Mouse (Mus musculus) kidney, embryonic 14.5 days (tissue): ENCODE results near the gene Resf1. TPM values are rescaled to one million over a fixed set of nuclear protein-coding genes. Genes with fewer than 3 reads are reported as not detected.
"Not testable (repeated sequence)": the region's sequence is repeated elsewhere in the genome, so short reads cannot be mapped to it uniquely, and the experiment has no call there.

ENCODE experiments used
- ATAC-seq: fragments of 200-750 bp; cut with Nextera tagmentation; 2 replicates; pipeline ENCODE4 v1.8.0; 2017; ENCODE audit warnings: moderate number of reproducible peaks, mild to moderate bottlenecking, moderate TSS enrichment, moderate library complexity; ENCODE audit not compliant: low FRiP score, low TSS enrichment
- H3K27ac ChIP-seq: fragments of 300-500 bp; sonication (generic); 2 replicates; pipeline ENCODE4 v1.5.1; 2014; ENCODE audit warnings: low read depth, mild to moderate bottlenecking, low read length, moderate library complexity, mixed read lengths
- H3K27me3 ChIP-seq: fragments of 300-500 bp; sonication (generic); 2 replicates; pipeline ENCODE4 v1.6.1; 2014; ENCODE audit warnings: mild to moderate bottlenecking, low read length; ENCODE audit not compliant: control insufficient read depth, insufficient read depth
- H3K36me3 ChIP-seq: fragments of 300-500 bp; sonication (generic); 2 replicates; pipeline ENCODE4 v1.6.1; 2014; ENCODE audit warnings: low read length, mixed read lengths; ENCODE audit not compliant: control insufficient read depth, insufficient read depth
- H3K4me1 ChIP-seq: fragments of 300-500 bp; sonication (generic); 2 replicates; pipeline ENCODE4 v1.6.1; 2014; ENCODE audit warnings: low read length, mixed read lengths; ENCODE audit not compliant: control insufficient read depth, insufficient read depth
- H3K4me2 ChIP-seq: fragments of 300-500 bp; sonication (generic); replicated peaks from 2 replicates; pipeline ENCODE4 v1.6.1; 2014; ENCODE audit warnings: low read depth, mild to moderate bottlenecking, low read length
- H3K4me3 ChIP-seq: fragments of 300-500 bp; sonication (generic); 2 replicates; pipeline ENCODE4 v1.5.1; 2014; ENCODE audit warnings: mild to moderate bottlenecking, low read length
- H3K9ac ChIP-seq: fragments of 300-500 bp; sonication (generic); 2 replicates; pipeline ENCODE4 v1.6.1; 2014; ENCODE audit warnings: low read depth, mild to moderate bottlenecking, low read length, moderate library complexity
- H3K9me3 ChIP-seq: fragments of 300-500 bp; sonication (generic); 2 replicates; pipeline ENCODE4 v1.6.1; 2016; ENCODE audit warnings: low read length; ENCODE audit not compliant: control insufficient read depth
- whole genome bisulfite sequencing: fragments of 180-500 bp; shearing (Covaris S2); extraction: QIAGEN DNeasy Blood & Tissue Kit; methylation state at CpG from one replicate; pipeline ENCODE4 v1.1.7; 2014; 5-methylcytosine and 5-hydroxymethylcytosine counted together
- polyA plus RNA-seq: library from polyadenylated mRNA; unstranded; fragments of >200 nt; fragmentation: Nextera tagmentation; extraction: Ambion mirVana; gene quantifications from 2 replicates; pipeline ENCODE4 v1.2.1, GENCODE M21; 2014

The Resf1 gene
- polyA plus RNA-seq, 1 experiment from 2014 or later, result 69.5 TPM

GRCm38 (mm10) chr6:149357155-149357554 is 47.9 kb downstream of the Resf1 start:
- Histone ChIP-seq H3K4me2 (no peak overlapping the region), H3K9me3 (peaks cover 3% of the 10 kb centered on the region; the same call in 1 of the 2 replicates), H3K4me1 (no peaks in the 10 kb centered on the region), H3K9ac (no peak overlapping the region), H3K27me3 (no peaks in the 10 kb centered on the region), H3K36me3 (no peaks in the 10 kb centered on the region), H3K27ac (no peak overlapping the region), H3K4me3 (no peak overlapping the region)
- no peak for ATAC-seq

- not testable (repeated sequence) for ATAC-seq, H3K4me2 ChIP-seq, H3K4me1 ChIP-seq, H3K27me3 ChIP-seq, H3K36me3 ChIP-seq, H3K27ac ChIP-seq, H3K9me3 ChIP-seq, H3K4me3 ChIP-seq, H3K9ac ChIP-seq
- 93% methylated on average over 18 of the region's 20 CpGs for WGBS
These were observed 53.3 kb downstream of the Resf1 start for GRCm38 (mm10) chr6:149362533-149362932.

GRCm38 (mm10) chr6:149365975-149366374 is 56.8 kb downstream of the Resf1 start:
- H3K9ac ChIP-seq, H3K4me2 ChIP-seq, H3K4me1 ChIP-seq, H3K4me3 ChIP-seq, H3K27ac ChIP-seq, H3K27me3 ChIP-seq, H3K36me3 ChIP-seq, H3K9me3 ChIP-seq: not testable (repeated sequence)
- 66% methylated on average over 2 of the region's 2 CpGs for WGBS
- peak; percentile 26; the same call in 1 of the 2 replicates for ATAC-seq

- Histone ChIP-seq H3K36me3 (no peaks in the 10 kb centered on the region), H3K9me3 (peaks cover 1% of the 10 kb centered on the region; the same call in 1 of the 2 replicates), H3K4me2 (no peak overlapping the region), H3K4me1 (no peaks in the 10 kb centered on the region), H3K4me3 (no peak overlapping the region), H3K27ac (no peak overlapping the region), H3K27me3 (no peaks in the 10 kb centered on the region), H3K9ac (no peak overlapping the region)
- 78% methylated on average over 2 of the region's 2 CpGs for WGBS
- ATAC-seq, result no peak
These were observed 57.2 kb downstream of the Resf1 start for GRCm38 (mm10) chr6:149366403-149366802.

- ATAC-seq, result peak; percentile 62; the same call in 1 of the 2 replicates
- Histone ChIP-seq H3K4me2 (no peak overlapping the region), H3K9ac (no peak overlapping the region), H3K27ac (no peak overlapping the region), H3K36me3 (no peaks in the 10 kb centered on the region), H3K27me3 (no peaks in the 10 kb centered on the region), H3K4me1 (no peaks in the 10 kb centered on the region), H3K9me3 (no peaks in the 10 kb centered on the region), H3K4me3 (no peak overlapping the region)
- WGBS, result 47% methylated on average over 2 of the region's 2 CpGs
These were observed 65.8 kb downstream of the Resf1 start for GRCm38 (mm10) chr6:149374986-149375457.

- 83% methylated on average over 2 of the region's 2 CpGs for WGBS
- Histone ChIP-seq H3K4me1 (no peaks in the 10 kb centered on the region; the same call in 1 of the 2 replicates), H3K9ac (no peak overlapping the region), H3K27me3 (no peaks in the 10 kb centered on the region), H3K4me2 (no peak overlapping the region), H3K4me3 (no peak overlapping the region), H3K9me3 (no peaks in the 10 kb centered on the region), H3K27ac (no peak overlapping the region), H3K36me3 (no peaks in the 10 kb centered on the region)
- no peak for ATAC-seq
These were observed 74.3 kb downstream of the Resf1 start for GRCm38 (mm10) chr6:149383531-149383930.

Other genes with a start within 250 kb of the Resf1 start
- gene Dennd5b, start 207.7 kb upstream of the Resf1 start, polyA plus RNA-seq, result 11.8 and 18.1 TPM in 2 replicates
- gene Gm10203, start 179.2 kb upstream of the Resf1 start, polyA plus RNA-seq, result not detected in 2 replicates
- 20.5 and 23.0 TPM in 2 replicates for gene Etfbkmt, start 169.6 kb upstream of the Resf1 start, polyA plus RNA-seq
- 32.5 and 35.7 TPM in 2 replicates for gene Amn1, start 120.7 kb upstream of the Resf1 start, polyA plus RNA-seq
- 8.3 and 10.2 TPM in 2 replicates for gene Bicd1, start 99.5 kb downstream of the Resf1 start, polyA plus RNA-seq